Mouse (Mus musculus) adrenal gland (tissue): ENCODE data around the gene Vmn2r8.
"Not testable (repeated sequence)": the region's sequence is repeated elsewhere in the genome, so short reads cannot be mapped to it uniquely, and the experiment has no call there.

Source experiments
- intact Hi-C: fragments of 180-260 bp; cut with DNase I; formaldehyde crosslinking; loops from one replicate; pipeline ENCODE4 v1.15.1; 2025
- long read RNA-seq, 2 experiments: library from polyadenylated mRNA; unstranded; transcript quantifications; one replicate each; pipeline ENCODE4 v2.0.0; 2020; ENCODE audit warnings: borderline replicate concordance in 1 of 2; ENCODE audit not compliant: insufficient replicate concordance in 1 of 2

The Vmn2r8 gene
- long read RNA-seq, experiment 1 = 0 reads
- long read RNA-seq, experiment 2 = 0 reads

DNA sequence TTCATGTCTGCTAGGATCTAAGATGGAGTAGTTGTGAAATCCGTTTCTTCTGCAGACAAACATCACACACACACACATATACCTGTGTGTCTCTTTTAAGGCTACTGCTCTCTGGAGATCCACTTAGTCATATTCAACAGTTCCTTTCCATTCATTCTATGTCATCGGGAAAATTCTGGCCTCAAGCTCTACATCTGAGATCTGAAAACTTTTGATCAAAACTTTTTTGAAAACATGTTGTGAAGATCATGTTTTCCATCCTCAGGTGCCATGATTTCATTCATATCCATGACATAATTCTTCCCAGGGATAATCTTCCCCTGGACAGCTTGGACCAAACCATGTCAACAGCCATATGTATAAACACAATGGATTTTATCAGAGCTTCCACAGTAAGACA is at the start of gene Vmn2r8:
TSS of gene Vmn2r8 (minus strand) at position 101 of the 400 bp plus-strand sequence.
- intact Hi-C loops = not testable (repeated sequence)

DNA sequence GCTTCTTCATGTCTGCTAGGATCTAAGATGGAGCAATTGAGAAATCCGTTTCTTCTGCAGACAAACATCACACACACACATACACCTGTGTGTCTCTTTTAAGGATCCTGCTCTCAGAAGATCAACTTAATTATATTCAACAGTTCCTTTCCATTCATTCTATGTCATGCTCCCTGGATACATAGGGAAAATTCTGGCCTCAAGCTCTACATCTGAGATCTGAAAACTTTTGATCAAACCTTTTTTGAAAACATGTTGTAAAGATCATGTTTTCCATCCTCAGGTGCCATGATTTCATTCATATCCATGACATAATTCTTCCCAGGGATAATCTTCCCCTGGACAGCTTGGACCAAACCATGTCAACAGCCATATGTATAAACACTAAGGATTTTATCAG is 43.9 kb upstream of the Vmn2r8 start, which contains the start of gene Vmn2r9:
TSS of gene Vmn2r9 (minus strand) at position 101 of the 400 bp plus-strand sequence.
- intact Hi-C loops = loop anchor here (10.0 kb wide), 1 partner anchor 232 kb away; no protein-coding TSS in a partner anchor

DNA sequence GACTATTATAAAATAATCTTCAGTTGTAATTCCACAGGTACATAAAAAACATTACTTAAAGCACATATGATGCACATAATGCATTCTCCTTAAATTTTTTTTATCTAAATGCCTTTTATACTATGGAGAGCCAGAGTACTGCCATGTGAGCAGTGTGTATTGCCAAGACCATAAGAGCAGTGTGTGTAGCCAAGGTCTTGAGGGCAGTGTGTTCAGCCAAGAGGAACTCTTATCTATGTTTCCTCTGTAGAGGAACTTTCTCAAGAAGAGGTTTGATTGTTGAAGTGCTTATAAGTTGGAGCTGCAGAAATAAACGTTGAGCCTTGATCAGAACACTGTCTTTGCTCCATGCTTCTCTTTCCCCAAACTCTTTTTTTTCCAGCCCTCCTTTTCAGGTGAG is 40.8 kb upstream of the Vmn2r8 start:
- intact Hi-C loops = no loop called here

DNA sequence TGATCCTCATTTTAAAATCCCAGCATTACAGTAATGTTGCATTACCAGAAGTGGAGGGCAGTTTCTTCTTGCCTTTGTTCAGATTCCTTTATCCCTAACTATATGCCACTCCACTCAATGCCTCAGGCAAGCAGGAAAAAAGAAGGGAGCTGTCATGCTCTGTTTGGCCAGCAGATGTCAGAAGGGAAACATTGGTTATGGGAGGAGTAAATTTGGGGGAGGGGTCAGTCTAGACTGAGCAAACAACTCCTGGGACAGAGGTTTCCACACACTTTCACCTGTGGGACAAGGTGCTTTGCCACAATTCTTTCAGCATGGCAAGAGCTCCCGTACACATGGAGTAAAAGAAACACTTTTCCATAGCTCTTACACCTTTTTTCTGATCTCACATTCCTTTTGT is 27.5 kb upstream of the Vmn2r8 start:
- intact Hi-C loops = no loop called here

DNA sequence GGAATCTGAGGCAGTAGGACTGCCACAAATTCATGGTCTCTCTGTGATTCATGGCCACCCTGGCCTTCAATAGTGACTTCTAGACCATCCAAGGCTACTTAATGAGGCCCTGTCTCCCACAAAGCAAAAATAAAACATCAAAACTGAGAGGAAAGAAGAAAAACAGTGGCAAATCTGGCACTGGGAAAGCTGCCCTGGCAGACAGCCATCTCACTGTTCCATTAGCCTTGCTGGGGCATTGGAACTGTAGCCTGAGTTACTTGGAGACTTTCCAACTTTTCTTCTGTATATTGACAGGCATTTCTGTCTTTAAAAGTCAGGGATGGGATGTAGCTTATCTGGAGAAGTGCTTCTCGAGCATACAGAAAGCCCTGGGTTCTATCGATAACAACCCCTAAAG is 14.6 kb upstream of the Vmn2r8 start:
- intact Hi-C loops = no loop called here

DNA sequence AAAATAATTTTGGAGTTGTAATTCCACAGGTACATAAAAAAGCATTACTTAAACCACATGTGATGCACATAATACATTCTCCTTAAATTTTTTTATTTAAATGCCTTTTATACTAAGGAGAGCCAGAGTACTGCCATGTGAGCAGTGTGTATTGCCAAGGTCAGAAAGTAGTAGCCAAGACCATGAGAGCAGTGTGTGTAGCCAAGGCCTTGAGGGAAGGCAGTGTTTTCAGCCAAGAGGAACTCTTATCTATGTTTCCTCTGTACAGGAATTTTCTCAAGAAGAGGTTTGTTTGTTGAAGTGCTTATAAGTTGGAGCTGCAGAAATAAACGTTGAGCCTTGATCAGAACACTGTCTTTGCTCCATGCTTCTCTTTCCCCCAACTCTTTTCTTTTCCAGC is 5.0 kb downstream of the Vmn2r8 start:
- intact Hi-C loops = no loop called here

DNA sequence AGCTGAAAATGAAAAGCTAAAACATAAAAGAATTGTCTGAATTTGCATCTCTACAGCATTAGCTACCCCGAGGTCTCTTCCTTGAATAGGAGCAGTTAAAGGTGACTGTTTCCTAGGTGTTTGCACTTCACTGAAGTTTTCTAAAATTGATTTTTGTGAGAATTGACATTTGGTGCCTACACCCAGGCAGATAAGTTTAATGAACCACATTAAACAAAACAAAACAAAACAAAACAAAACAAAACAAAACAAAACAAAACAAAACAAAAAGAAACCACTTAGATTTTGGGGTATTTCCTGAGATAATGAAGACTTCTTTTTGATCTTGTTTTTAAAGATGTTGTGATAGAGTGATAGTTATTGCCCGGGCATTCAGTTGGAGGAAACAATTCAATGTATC is 13.4 kb downstream of the Vmn2r8 start, which contains the start of gene Tmed11:
TSS of gene Tmed11 (minus strand) at position 101 of the 400 bp plus-strand sequence.
- intact Hi-C loops = not testable (repeated sequence)

DNA sequence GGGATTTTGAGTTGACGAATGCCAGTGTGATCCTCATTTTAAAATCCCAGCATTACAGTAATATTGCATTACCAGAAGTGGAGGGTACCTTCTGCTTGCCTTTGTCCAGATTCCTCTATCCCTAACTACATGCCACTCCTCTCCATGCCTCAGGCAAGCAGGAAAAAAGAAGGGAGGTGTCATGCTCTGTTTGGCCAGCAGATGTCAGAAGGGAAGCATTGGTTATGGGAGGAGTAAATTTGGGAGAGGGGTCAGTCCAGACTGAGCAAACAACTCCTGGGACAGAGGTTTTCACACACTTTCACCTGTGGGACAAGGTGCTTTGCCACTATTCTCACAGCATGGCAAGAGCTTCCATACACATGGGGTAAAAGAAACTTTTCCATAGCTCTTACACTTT is 18.3 kb downstream of the Vmn2r8 start:
- intact Hi-C loops = not testable (repeated sequence)

DNA sequence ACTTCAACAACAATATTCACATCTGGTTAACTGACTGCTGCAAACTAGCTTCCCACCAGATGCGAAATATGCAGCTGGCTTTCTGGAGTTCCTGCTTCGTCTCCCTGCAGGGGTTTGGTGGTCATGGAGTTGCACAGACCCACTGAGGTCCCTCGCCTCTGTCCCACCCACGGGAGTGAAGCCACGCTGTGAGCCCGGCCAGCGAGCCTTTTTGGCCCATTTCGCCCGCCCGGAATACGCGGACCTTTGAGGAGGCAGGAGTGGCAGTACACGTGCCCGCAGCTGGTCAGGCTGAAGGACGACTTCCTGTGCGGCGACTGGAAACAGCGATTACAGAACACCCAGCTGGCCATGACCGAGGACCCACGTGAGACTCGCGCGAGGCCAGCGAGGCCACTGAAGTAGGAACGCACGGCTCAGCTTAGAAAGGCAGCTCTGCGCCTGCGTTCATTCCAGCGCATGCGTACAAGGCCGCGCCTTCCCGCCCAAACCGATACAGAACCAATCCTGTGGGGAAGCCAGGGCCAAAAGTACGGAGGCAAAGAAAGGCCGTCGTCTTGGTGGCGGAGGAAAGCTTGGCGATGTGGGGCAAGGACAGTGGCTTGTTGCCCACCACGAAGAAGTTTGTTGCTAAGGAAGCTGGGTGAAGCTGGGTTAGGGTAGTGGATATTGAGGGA is 33.9 kb downstream of the Vmn2r8 start, which contains the start of gene Rnf212:
TSS of gene Rnf212 (minus strand) at position 353 of the 677 bp plus-strand sequence.
- intact Hi-C loops = no loop called here

DNA sequence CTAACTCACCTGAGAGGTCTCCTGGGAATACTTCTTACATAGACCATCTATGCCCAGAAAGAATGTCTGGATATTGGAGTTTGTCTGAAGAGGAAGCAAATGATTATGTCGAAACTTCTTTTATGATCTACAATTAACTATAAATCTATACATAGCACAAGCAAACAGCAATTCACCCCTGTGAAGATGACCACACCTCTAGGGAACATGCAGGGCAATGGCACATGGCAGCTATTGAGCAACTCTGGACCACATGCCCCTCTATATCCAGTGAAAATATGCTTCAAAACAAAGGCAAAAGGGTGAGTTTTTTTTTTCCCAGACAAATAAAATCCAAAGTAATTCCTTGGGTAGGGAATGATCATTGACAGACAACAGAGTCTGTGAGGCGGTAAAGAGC is 48.6 kb downstream of the Vmn2r8 start:
- intact Hi-C loops = no loop called here

DNA sequence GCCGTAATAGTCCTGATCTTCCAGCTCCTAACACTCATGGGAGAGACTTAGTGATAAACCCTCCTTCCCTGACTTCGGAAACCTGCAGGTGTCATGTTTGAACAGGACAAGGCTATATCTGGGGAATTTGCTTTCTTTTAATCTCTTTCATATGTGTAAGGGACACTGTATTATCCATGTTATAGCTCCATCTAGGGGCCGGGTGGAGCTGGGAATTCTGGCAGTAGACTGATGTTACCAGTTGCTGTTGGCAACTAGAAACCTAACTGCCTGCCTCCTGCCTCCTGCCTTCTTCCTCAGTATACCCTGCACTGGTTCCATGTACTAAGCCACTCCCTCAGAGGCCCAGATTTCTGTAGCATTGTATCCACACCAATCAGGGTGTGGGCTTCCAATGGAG is 50.3 kb downstream of the Vmn2r8 start:
- intact Hi-C loops = loop anchor here (10.0 kb wide), 1 partner anchor 234 kb away; no protein-coding TSS in a partner anchor

DNA sequence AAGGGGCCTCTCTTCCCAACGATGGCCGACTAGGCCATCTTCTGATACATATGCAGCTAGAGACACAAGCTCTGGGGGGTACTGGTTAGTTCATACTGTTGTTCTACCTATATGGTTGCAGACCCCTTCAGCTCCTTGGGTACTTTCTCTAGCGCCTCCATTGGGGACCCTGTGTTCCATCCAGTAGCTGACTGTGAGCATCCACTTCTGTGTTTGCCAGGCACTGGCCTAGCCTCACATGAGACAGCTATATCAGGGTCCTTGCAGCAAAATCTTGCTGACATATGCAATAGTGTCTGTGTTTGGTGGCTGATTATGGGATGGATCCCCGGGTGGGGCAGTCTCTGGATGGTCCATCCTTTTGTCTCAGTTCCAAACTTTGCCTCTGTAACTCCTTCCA is 57.4 kb downstream of the Vmn2r8 start:
- intact Hi-C loops = loop anchor here (10.0 kb wide), 1 partner anchor 226 kb away; no protein-coding TSS in a partner anchor

DNA sequence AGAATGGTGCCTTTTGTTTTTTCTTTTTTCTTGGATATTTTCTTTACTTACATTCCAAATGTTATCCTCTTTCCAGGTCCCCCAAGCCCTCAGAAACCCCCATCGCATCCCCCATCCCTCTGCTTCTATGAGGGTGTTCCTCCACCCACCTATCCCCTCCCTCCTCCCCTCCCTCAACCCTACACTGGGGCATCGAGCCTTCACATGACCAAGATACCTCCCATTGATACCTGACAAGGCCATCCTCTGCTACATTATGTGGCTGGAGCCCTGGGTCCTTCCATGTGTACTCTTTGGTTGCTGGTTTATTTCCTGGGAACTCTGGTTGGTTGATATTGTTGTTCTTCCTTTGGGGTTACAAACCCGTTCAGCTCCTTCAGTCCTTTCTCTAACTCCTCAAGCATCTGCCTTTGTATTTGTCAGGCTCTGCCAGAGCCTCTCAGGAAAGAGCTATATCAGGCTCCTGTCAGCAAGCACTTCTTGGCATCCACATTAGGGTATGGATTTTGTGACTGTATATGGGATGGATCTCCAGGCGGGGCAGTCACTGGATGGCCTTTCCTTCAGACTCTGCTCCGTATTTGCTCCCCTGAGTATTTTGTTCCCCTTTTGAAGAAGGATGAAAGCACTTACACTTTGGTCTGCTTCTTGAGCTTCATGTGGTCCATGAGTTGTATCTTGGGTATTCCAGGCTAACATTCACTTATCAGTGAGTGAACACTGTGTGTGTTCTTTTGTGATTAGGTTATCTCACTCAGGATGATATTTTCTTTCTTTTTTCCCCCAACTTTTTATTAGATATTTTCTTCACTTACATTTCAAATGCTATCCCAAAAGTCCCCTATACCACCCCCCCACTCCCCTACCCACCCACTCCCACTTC is 58.1 kb downstream of the Vmn2r8 start:
- intact Hi-C loops = loop anchor here (10.0 kb wide), 1 partner anchor 226 kb away; no protein-coding TSS in a partner anchor

DNA sequence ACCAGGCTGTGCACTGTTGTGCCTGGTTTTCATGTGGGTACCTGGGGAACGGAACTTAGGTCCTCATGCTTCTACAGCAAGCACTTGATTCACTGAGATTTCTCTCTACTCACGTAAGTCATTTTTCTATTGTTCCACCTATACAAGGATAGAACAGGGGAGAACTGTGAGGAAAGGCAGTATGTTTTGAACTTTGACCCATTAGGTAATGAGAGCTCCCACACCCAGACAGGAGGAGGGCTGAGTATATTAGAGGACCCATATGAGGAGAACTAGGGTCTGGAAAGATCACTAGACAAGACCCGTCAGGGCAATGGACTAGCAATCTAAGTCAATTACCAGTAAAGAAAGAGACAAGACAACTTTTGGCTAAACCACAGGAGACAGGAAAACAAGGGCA is 64.0 kb downstream of the Vmn2r8 start:
- intact Hi-C loops = no loop called here

DNA sequence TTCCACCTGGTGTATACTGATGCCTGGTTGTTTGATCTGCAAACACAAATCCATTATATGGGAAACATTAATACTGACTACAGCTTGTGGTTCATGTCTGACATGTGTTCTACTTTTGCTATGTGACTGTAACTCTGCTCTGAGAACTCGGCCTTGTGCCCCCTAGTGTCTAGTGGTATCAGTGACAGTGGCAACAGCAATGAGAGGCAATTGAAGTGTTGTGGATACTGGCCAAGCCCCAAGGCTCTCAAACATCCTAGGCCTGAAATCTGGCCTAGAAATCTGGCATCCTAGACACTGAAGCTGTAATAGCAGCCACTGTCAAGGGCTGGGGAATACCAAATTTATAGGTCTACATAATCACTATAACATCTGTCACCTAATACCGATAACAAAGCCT is 64.8 kb downstream of the Vmn2r8 start:
- intact Hi-C loops = no loop called here

DNA sequence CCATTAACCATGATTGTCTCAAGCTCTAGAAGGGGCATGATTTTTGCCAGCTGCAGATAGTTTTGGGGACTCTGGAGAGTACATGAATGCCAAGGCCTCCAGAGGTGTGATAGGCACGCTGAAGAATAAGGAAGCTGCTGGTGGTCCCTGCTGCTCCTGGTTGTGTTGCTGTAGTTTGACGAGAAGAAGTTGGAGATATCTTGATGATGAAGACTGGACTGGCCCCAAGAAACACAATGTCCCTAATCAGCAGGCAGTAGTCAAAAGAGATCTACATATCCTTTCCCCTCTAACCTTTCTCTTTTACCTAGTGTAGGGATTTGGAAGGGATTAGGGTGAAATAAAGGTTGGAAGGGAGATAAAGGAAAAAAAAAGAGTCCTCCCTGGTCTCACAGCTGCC is 66.1 kb downstream of the Vmn2r8 start:
- intact Hi-C loops = no loop called here

DNA sequence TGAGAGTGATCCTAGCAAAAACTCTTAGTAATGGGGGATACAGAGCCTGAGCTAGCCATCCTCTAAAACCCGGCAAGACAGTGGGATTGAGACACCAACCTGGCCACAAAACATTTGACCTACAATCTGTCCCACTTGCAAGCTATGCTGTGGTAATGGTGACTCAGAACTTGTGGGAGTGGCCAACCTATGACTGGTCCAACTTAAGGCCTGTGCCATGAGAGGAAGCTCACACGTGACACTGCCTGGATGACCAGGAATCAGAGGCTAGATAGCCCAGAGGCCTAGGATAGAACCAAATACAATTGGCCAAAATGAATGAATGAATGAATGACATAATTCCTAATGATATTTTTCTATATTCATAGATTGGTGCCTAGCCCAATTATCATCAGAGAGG is 66.8 kb downstream of the Vmn2r8 start:
- intact Hi-C loops = no loop called here
